Comparison of ENCODE assay signal across 30 mouse cellular contexts in genomic region chr6:42310427-42311053, GRCm38 (mm10). TPM values are rescaled to one million over a fixed set of nuclear protein-coding genes. Genes with fewer than 3 reads are reported as not detected.
DNase-seq lines count a peak whose midpoint lies in the region; ATAC-seq and TF ChIP-seq lines count a peak whose summit lies in the region.
"Had no signal": no experiment of that assay in that cellular context is flagged by ENCODE, and none has a peak within 500 bp of the region (broad histone marks: within the 10 kb centered on the region; RNA-seq: fewer than 3 reads in every experiment).

No protein-coding gene starts in this region.

- WGBS in intestine, embryonic 15.5 days: 73% methylated on average over 2 of the region's 2 CpGs
- WGBS in neural tube, embryonic 15.5 days: 93% methylated on average over 2 of the region's 2 CpGs

- no peak overlapping the region for H3K9ac ChIP-seq in MEL (ENCODE audit: control insufficient read depth, low read depth, low read length, poor library complexity, severe bottlenecking)
- H3K9ac ChIP-seq in intestine, embryonic 15.5 days: no peak overlapping the region
- H3K9ac ChIP-seq in neural tube, embryonic 15.5 days (replicated peaks): no peak overlapping the region
- H3K9ac ChIP-seq: forebrain, embryonic 12.5 days; hindbrain, embryonic 12.5 days; limb, embryonic 15.5 days; liver, embryonic 13.5 days; midbrain, embryonic 12.5 days had no signal

- no peak for TF ChIP-seq CTCF in MEL (IDR thresholded peaks at IDR 0.05 in 2 of 3, conservative IDR thresholded peaks at IDR 0.05 in 1 of 3; ENCODE audit: control insufficient read depth in 1 of 3, insufficient read depth in 1 of 3, low read depth in 2 of 3, low read length in 3 of 3, poor library complexity in 1 of 3, severe bottlenecking in 1 of 3)

- TF ChIP-seq RAD21 in MEL (IDR thresholded peaks at IDR 0.05; ENCODE audit: low read depth, low read length): no peak

- peak; percentile 62; the same call in 1 of the 2 replicates for ATAC-seq in intestine, embryonic 15.5 days
- peak; percentile 73 for ATAC-seq in monocyte, adult 5-6 weeks (replicated peaks; ENCODE audit: insufficient number of reproducible peaks, low FRiP score, low TSS enrichment, poor library complexity, severe bottlenecking)
- no peak for ATAC-seq in neural tube, embryonic 15.5 days (ENCODE audit: low FRiP score)
- ATAC-seq: activated CD4-positive, CD25-positive, alpha-beta regulatory T cell, adult 4 months; hindbrain, postnatal 0 days had no signal

- H3K36me3 ChIP-seq in MEL (ENCODE audit: control insufficient read depth in 1 of 2, insufficient read depth in 2 of 2, low read length in 2 of 2): peaks cover 0 to 16% of the 10 kb centered on the region in 2 experiments; a peak in 2 of 4 replicates
- no peaks in the 10 kb centered on the region for H3K36me3 ChIP-seq in intestine, embryonic 15.5 days
- H3K36me3 ChIP-seq in neural tube, embryonic 15.5 days: peaks cover 32% of the 10 kb centered on the region
- H3K36me3 ChIP-seq: limb, embryonic 15.5 days; liver, embryonic 13.5 days had no signal

- H3K27ac ChIP-seq in MEL (ENCODE audit: control insufficient read depth, low read depth, low read length): no peak overlapping the region
- H3K27ac ChIP-seq in intestine, embryonic 15.5 days: no peak overlapping the region
- no peak overlapping the region for H3K27ac ChIP-seq in neural tube, embryonic 15.5 days (replicated peaks)
- H3K27ac ChIP-seq: forebrain, embryonic 12.5 days; heart, adult 2 months; hindbrain, embryonic 12.5 days; hindbrain, postnatal 0 days; layer of hippocampus, adult 2 months; limb, embryonic 10.5 days; limb, embryonic 15.5 days; liver, embryonic 13.5 days; midbrain, embryonic 12.5 days had no signal

- H3K4me1 ChIP-seq in MEL (ENCODE audit: control insufficient read depth in 1 of 2, insufficient read depth in 2 of 2, low read length in 2 of 2): peaks cover 3 to 11% of the 10 kb centered on the region in 2 experiments; a peak in 3 of 4 replicates
- H3K4me1 ChIP-seq in intestine, embryonic 15.5 days (replicated peaks): no peaks in the 10 kb centered on the region
- no peaks in the 10 kb centered on the region for H3K4me1 ChIP-seq in neural tube, embryonic 15.5 days
- H3K4me1 ChIP-seq: forebrain, embryonic 12.5 days; hindbrain, embryonic 12.5 days; limb, embryonic 10.5 days; limb, embryonic 15.5 days; liver, embryonic 13.5 days; midbrain, embryonic 12.5 days had no signal

- no peak overlapping the region for H3K4me2 ChIP-seq in intestine, embryonic 15.5 days (replicated peaks)
- no peak overlapping the region for H3K4me2 ChIP-seq in neural tube, embryonic 15.5 days
- H3K4me2 ChIP-seq: forebrain, embryonic 12.5 days; hindbrain, embryonic 12.5 days; limb, embryonic 15.5 days; liver, embryonic 13.5 days; midbrain, embryonic 12.5 days had no signal

- no peaks in the 10 kb centered on the region for H3K9me3 ChIP-seq in MEL (replicated peaks; ENCODE audit: insufficient read depth, low read length)
- no peaks in the 10 kb centered on the region for H3K9me3 ChIP-seq in intestine, embryonic 15.5 days
- H3K9me3 ChIP-seq in neural tube, embryonic 15.5 days (replicated peaks): no peaks in the 10 kb centered on the region
- H3K9me3 ChIP-seq: forebrain, embryonic 12.5 days; hindbrain, embryonic 12.5 days; limb, embryonic 10.5 days; limb, embryonic 15.5 days; liver, embryonic 13.5 days; midbrain, embryonic 12.5 days had no signal

- H3K4me3 ChIP-seq in MEL (ENCODE audit: control insufficient read depth in 1 of 2, insufficient read depth in 1 of 2, low read depth in 2 of 2, low read length in 2 of 2): no peak overlapping the region
- no peak overlapping the region for H3K4me3 ChIP-seq in intestine, embryonic 15.5 days (replicated peaks)
- H3K4me3 ChIP-seq in neural tube, embryonic 15.5 days (replicated peaks): no peak overlapping the region
- H3K4me3 ChIP-seq: erythroblast, embryonic 14.5 days; forebrain, embryonic 12.5 days; heart, adult 2 months; hindbrain, embryonic 12.5 days; layer of hippocampus, adult 2 months; limb, embryonic 10.5 days; limb, embryonic 15.5 days; liver, embryonic 13.5 days; midbrain, embryonic 12.5 days had no signal

- H3K79me2 ChIP-seq in MEL (ENCODE audit: control insufficient read depth, insufficient read depth, low read length, poor library complexity): no peaks in the 10 kb centered on the region

- no peaks in the 10 kb centered on the region for H3K27me3 ChIP-seq in MEL (ENCODE audit: control insufficient read depth in 1 of 2, insufficient read depth in 2 of 2, low read length in 2 of 2)
- no peaks in the 10 kb centered on the region for H3K27me3 ChIP-seq in intestine, embryonic 15.5 days (replicated peaks)
- no peaks in the 10 kb centered on the region for H3K27me3 ChIP-seq in neural tube, embryonic 15.5 days (replicated peaks)
- H3K27me3 ChIP-seq: forebrain, embryonic 12.5 days; hindbrain, embryonic 12.5 days; limb, embryonic 15.5 days; liver, embryonic 13.5 days; midbrain, embryonic 12.5 days had no signal

- no peak for TF ChIP-seq POLR2A in MEL (IDR thresholded peaks at IDR 0.05; ENCODE audit: control insufficient read depth in 1 of 2, insufficient read depth in 1 of 2, low read depth in 1 of 2, low read length in 2 of 2, poor library complexity in 1 of 2)

- TF ChIP-seq EP300 in MEL (IDR thresholded peaks at IDR 0.05; ENCODE audit: low read depth in 1 of 2, low read length in 2 of 2): peak in 1 of 2 experiments; percentile 75; a peak in 2 of 4 replicates

- peak; percentile 70 for DNase-seq in heart, adult 11 months
- no peak for DNase-seq in heart, adult 8-10 months (ENCODE audit: low spot score)
- peak; percentile 75 for DNase-seq in MEL (ENCODE audit: low read depth, low spot score)
- DNase-seq in urinary bladder, postnatal 10 days (ENCODE audit: low spot score): no peak
- no peak for DNase-seq in right cerebral cortex, adult 18-20 months
- DNase-seq: gastrocnemius, postnatal 25 days; heart, adult 2 months; kidney, adult 11 months; liver, embryonic 13.5 days; lung, adult 18-20 months; lung, postnatal 10 days; right cerebral cortex, postnatal 4 days had no signal

TF ChIP-seq in MEL, 35 proteins besides CTCF, POLR2A, EP300 and RAD21:
- no peak for TF ChIP-seq NRF1 (IDR thresholded peaks at IDR 0.05; ENCODE audit: insufficient read depth, low read depth, low read length, poor library complexity, severe bottlenecking)
- TF ChIP-seq RCOR1 (IDR thresholded peaks at IDR 0.05; ENCODE audit: low read depth, low read length): 0 out of 2 replicates have a peak, but pooled peaks have one; percentile 35
- TF ChIP-seq E2F4 (IDR thresholded peaks at IDR 0.05; ENCODE audit: borderline replicate concordance, low read depth, low read length): no peak
TF ChIP-seq in MEL: peak in this region for 1.

RNA-seq across cellular contexts. Expression of gene Fam131b, which starts 13.9 kb away (rescaled TPM):
- total RNA-seq in heart, adult 8-10 months (2022): under 1 TPM; 0.44 to 0.82 (median 0.51) TPM
- total RNA-seq in MEL (2012; rRNA removed): not detected in 2 replicates
- under 1 TPM in 1 of 2 experiments, not detected in 1; 0.06 TPM for polyA plus RNA-seq in MEL (2012; ENCODE audit: insufficient read depth in 1 of 2, insufficient read length in 2 of 2, low read depth in 1 of 2, low replicate concordance in 2 of 2, missing spikeins in 1 of 2)
- polyA plus RNA-seq in intestine, embryonic 15.5 days (2015; fragmentation: Nextera tagmentation; extraction: Ambion mirVana): 0.20 and 0.25 TPM in 2 replicates
- total RNA-seq in monocyte, adult 5-6 weeks (2017): 0.10 to 0.32 TPM in 2 of 3 replicates, not detected in the other
- 6.9 and 8.2 TPM in 2 replicates for polyA plus RNA-seq in neural tube, embryonic 15.5 days (2015; fragmentation: Nextera tagmentation; extraction: Ambion mirVana)
- polyA plus RNA-seq: activated CD4-positive, CD25-positive, alpha-beta regulatory T cell, adult 4 months; erythroblast, embryonic 14.5 days had no signal

RNA-seq across cellular contexts. Expression of gene Clcn1, which starts 24.1 kb away (rescaled TPM):
- 10 to 100 TPM in 1 of 4 experiments, 1 to 10 TPM in 3; 4.6 to 10.8 (median 7.5) TPM for total RNA-seq in heart, adult 8-10 months (2022)
- total RNA-seq in MEL (2012; rRNA removed): 0.04 and 0.10 TPM in 2 replicates
- under 1 TPM in 1 of 2 experiments, not detected in 1; 0.22 TPM for polyA plus RNA-seq in MEL (2012; ENCODE audit: insufficient read depth in 1 of 2, insufficient read length in 2 of 2, low read depth in 1 of 2, low replicate concordance in 2 of 2, missing spikeins in 1 of 2)
- polyA plus RNA-seq in intestine, embryonic 15.5 days (2015; fragmentation: Nextera tagmentation; extraction: Ambion mirVana): 0.13 and 0.20 TPM in 2 replicates
- total RNA-seq in monocyte, adult 5-6 weeks (2017): not detected in 3 replicates
- polyA plus RNA-seq in neural tube, embryonic 15.5 days (2015; fragmentation: Nextera tagmentation; extraction: Ambion mirVana): 1.1 and 1.2 TPM in 2 replicates
- polyA plus RNA-seq: activated CD4-positive, CD25-positive, alpha-beta regulatory T cell, adult 4 months; erythroblast, embryonic 14.5 days; liver, embryonic 13.5 days had no signal

RNA-seq across cellular contexts. Expression of gene Zyx, which starts 38.9 kb away (rescaled TPM):
- 10 to 100 TPM; 39.3 to 47.4 (median 44.6) TPM for total RNA-seq in heart, adult 8-10 months (2022)
- 7.0 and 7.5 TPM in 2 replicates for total RNA-seq in MEL (2012; rRNA removed)
- 10 to 100 TPM in 1 of 2 experiments, not detected in 1; 48.4 TPM for polyA plus RNA-seq in MEL (2012; ENCODE audit: insufficient read depth in 1 of 2, insufficient read length in 2 of 2, low read depth in 1 of 2, low replicate concordance in 2 of 2, missing spikeins in 1 of 2)
- polyA plus RNA-seq in intestine, embryonic 15.5 days (2015; fragmentation: Nextera tagmentation; extraction: Ambion mirVana): 82.7 and 83.4 TPM in 2 replicates
- total RNA-seq in monocyte, adult 5-6 weeks (2017): 102 to 184 TPM (median 117 TPM) in 3 replicates
- 60.0 and 72.5 TPM in 2 replicates for polyA plus RNA-seq in neural tube, embryonic 15.5 days (2015; fragmentation: Nextera tagmentation; extraction: Ambion mirVana)

RNA-seq across cellular contexts. Expression of gene Casp2, which starts 45.8 kb away (rescaled TPM):
- total RNA-seq in heart, adult 8-10 months (2022): 1 to 10 TPM; 6.3 to 9.6 (median 7.5) TPM
- 21.3 and 22.2 TPM in 2 replicates for total RNA-seq in MEL (2012; rRNA removed)
- polyA plus RNA-seq in MEL (2012; ENCODE audit: insufficient read depth in 1 of 2, insufficient read length in 2 of 2, low read depth in 1 of 2, low replicate concordance in 2 of 2, missing spikeins in 1 of 2): 10 to 100 TPM in 1 of 2 experiments, not detected in 1; 42.3 TPM
- 42.2 and 44.9 TPM in 2 replicates for polyA plus RNA-seq in intestine, embryonic 15.5 days (2015; fragmentation: Nextera tagmentation; extraction: Ambion mirVana)
- 60.1 to 70.0 TPM (median 67.4 TPM) in 3 replicates for total RNA-seq in monocyte, adult 5-6 weeks (2017)
- 27.1 and 35.9 TPM in 2 replicates for polyA plus RNA-seq in neural tube, embryonic 15.5 days (2015; fragmentation: Nextera tagmentation; extraction: Ambion mirVana)

RNA-seq across cellular contexts. Expression of gene Tmem139, which starts 48.8 kb away (rescaled TPM):
- total RNA-seq in heart, adult 8-10 months (2022): under 1 TPM in 2 of 4 experiments, not detected in 2; 0.30 to 0.62 TPM
- not detected in 2 replicates for total RNA-seq in MEL (2012; rRNA removed)
- under 1 TPM in 1 of 2 experiments, not detected in 1; 0.08 TPM for polyA plus RNA-seq in MEL (2012; ENCODE audit: insufficient read depth in 1 of 2, insufficient read length in 2 of 2, low read depth in 1 of 2, low replicate concordance in 2 of 2, missing spikeins in 1 of 2)
- polyA plus RNA-seq in intestine, embryonic 15.5 days (2015; fragmentation: Nextera tagmentation; extraction: Ambion mirVana): 9.9 and 11.8 TPM in 2 replicates
- not detected in 3 replicates for total RNA-seq in monocyte, adult 5-6 weeks (2017)
- polyA plus RNA-seq in neural tube, embryonic 15.5 days (2015; fragmentation: Nextera tagmentation; extraction: Ambion mirVana): 0.13 and 0.68 TPM in 2 replicates
- total RNA-seq: gastrocnemius, postnatal 25 days; layer of hippocampus, adult 2 months; layer of hippocampus, postnatal 25 days; left cerebral cortex, adult 8-10 months; midbrain, postnatal 0 days had no signal
- polyA plus RNA-seq: activated CD4-positive, CD25-positive, alpha-beta regulatory T cell, adult 4 months; brain, embryonic 14.5 days; cortical plate, adult 2 months; erythroblast, embryonic 14.5 days; spleen, adult 2 months had no signal

Comparison
In these comparisons a context has a peak if more than half of its experiments do, and no peak if none do; other contexts are left out.
1. DNase-seq: peak in heart, adult 11 months (single experiment) and MEL (single experiment); none in heart, adult 8-10 months (single experiment), urinary bladder, postnatal 10 days (single experiment) and right cerebral cortex, adult 18-20 months (single experiment).